Mouse (Mus musculus): Measurements from ENCODE around the gene Spsb3. TPM values are rescaled to one million over a fixed set of nuclear protein-coding genes. Genes with fewer than 3 reads are reported as not detected.

The Spsb3 gene
- polyA plus RNA-seq, 1 experiment: not detected

DNA sequence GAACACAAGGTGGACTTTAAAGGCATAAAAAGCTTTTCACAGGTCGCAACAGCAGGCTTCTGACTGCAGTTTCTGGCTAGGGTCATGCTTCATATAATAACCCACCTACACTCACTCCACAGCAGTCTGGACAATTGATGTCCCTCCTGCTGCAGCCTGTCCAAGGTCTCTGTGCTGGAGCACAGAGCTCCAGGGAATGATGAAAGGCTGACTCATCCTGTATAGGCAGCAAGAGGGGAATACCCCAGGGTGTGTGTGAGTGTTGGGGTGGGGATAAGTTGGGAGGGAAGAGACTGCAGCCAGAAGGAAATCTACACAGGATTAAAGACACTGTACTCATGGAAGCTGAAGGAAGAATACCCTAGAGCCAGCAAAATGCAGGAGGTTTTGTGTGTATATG is 43.1 kb downstream of the Spsb3 start:
- WGBS: 68% methylated on average over 1 of the region's 1 CpGs
- Histone ChIP-seq H3K27ac (ENCODE audit: insufficient read depth, low read depth, low read length) (no peak overlapping the region), H3K4me3 (ENCODE audit: insufficient read depth, low read depth, low read length) (no peak overlapping the region), H3K4me1 (ENCODE audit: control insufficient read depth, insufficient read depth, low read length) (peaks cover 3% of the 10 kb centered on the region; the same call in 1 of the 2 replicates)
- TF ChIP-seq POLR2A (IDR thresholded peaks at IDR 0.05; ENCODE audit: insufficient read depth, low read depth, low read length) (no peak), CTCF (IDR thresholded peaks at IDR 0.05; ENCODE audit: insufficient read depth, low read depth, low read length) (no peak)

DNA sequence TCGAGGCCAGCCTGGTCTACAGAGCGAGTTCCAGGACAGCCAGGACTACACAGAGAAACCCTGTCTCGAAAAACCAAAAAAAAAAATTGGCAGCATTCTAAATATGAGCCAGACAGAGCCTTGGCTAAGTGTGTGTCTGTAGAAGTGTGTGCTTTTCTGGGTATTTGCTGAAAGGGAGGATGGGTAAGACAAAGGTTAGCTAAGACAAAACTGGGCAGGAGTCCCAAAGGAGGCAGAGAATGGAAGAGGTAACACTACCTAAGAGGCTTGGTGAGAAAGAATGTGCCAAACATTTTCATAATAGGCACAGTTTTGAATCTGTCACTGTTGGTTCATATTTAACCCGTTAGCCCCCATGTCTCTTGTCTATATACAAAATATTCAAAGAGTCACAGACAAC is 46.0 kb downstream of the Spsb3 start:
- Histone ChIP-seq H3K27ac (ENCODE audit: insufficient read depth, low read depth, low read length) (no peak overlapping the region), H3K4me3 (ENCODE audit: insufficient read depth, low read depth, low read length) (no peak overlapping the region), H3K4me1 (ENCODE audit: control insufficient read depth, insufficient read depth, low read length) (peaks cover 5% of the 10 kb centered on the region; the same call in 1 of the 2 replicates)
- TF ChIP-seq CTCF (IDR thresholded peaks at IDR 0.05; ENCODE audit: insufficient read depth, low read depth, low read length) (no peak), POLR2A (IDR thresholded peaks at IDR 0.05; ENCODE audit: insufficient read depth, low read depth, low read length) (no peak)
- WGBS: 80% methylated on average over 4 of the region's 4 CpGs

DNA sequence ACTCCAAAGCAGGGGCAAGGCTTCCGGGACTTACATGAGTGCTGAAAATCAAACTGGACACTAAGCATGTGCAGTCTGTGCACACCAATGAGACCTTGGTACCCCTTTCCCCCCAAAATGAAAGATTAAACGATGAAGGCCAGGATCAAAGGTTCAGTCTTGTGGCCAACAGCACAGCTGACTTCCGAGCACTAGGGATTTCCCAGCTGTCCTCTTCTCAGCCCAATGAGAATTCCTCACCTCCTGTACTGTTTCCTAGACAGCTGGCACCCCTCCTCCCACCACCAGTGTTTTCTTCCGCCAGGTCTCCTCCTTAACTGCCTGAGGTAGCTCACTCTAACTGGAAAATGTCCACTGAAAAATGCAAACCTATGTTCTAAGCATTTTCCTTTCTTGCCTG is 46.7 kb downstream of the Spsb3 start:
- 56% methylated on average over 4 of the region's 4 CpGs for WGBS

DNA sequence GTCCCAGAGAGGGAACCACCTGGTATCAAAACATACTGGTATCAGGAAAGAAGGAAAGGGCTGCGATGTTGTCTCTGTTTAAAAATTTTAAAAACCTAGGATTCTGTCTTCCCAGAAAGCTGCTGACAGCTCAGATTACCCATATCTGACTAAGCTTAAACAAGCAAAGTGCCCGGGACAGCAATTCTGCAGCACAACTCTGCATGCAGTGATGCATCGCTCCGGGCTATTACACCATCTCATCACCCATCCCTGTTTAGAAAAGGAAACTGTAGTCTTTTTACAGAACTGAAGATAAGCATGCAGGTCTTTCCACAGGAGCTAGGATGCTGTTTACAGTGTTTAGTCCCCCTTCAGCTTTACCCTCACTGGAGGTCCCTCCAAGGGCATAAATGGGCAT is 48.5 kb downstream of the Spsb3 start:
- 50% methylated on average over 4 of the region's 4 CpGs for WGBS
- Histone ChIP-seq H3K4me1 (ENCODE audit: control insufficient read depth, insufficient read depth, low read length) (peaks cover 5% of the 10 kb centered on the region; the same call in 1 of the 2 replicates), H3K27ac (ENCODE audit: insufficient read depth, low read depth, low read length) (no peak overlapping the region), H3K4me3 (ENCODE audit: insufficient read depth, low read depth, low read length) (peak overlapping the region; percentile 37; the same call in 1 of the 2 replicates)
- TF ChIP-seq POLR2A (IDR thresholded peaks at IDR 0.05; ENCODE audit: insufficient read depth, low read depth, low read length) (no peak), CTCF (IDR thresholded peaks at IDR 0.05; ENCODE audit: insufficient read depth, low read depth, low read length) (no peak)

More for the DNA sequence above, 46.7 kb downstream of the Spsb3 start:
- no peak for TF ChIP-seq POLR2A (IDR thresholded peaks at IDR 0.05; ENCODE audit: insufficient read depth, low read depth, low read length)
- no peak for TF ChIP-seq CTCF (IDR thresholded peaks at IDR 0.05; ENCODE audit: insufficient read depth, low read depth, low read length)
- H3K4me3 ChIP-seq (ENCODE audit: insufficient read depth, low read depth, low read length): no peak overlapping the region
- peaks cover 5% of the 10 kb centered on the region; the same call in 1 of the 2 replicates for H3K4me1 ChIP-seq (ENCODE audit: control insufficient read depth, insufficient read depth, low read length)
- H3K27ac ChIP-seq (ENCODE audit: insufficient read depth, low read depth, low read length): no peak overlapping the region

DNA sequence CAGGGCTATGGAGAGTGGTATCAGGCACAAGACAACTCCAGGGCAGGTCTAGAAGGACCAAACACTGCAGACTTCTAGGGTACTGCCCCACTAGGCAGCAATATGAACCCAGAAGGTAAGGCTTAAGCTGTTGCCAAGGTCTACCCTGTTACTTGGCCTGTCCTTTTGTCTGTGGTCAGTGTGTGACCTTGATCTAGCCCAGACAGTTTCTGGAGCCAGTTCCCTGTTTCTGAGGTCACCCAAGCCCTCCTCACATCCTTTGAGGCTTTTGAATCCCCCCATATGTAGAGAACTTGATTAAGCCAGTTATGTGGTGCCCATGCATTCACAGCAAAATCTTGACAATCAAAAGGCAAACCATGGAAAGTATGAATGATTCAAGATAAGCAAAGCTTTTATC is 49.2 kb downstream of the Spsb3 start:
- Histone ChIP-seq H3K4me3 (ENCODE audit: insufficient read depth, low read depth, low read length) (peak overlapping the region; percentile 41), H3K4me1 (ENCODE audit: control insufficient read depth, insufficient read depth, low read length) (peaks cover 5% of the 10 kb centered on the region; the same call in 1 of the 2 replicates), H3K27ac (ENCODE audit: insufficient read depth, low read depth, low read length) (no peak overlapping the region)
- TF ChIP-seq CTCF (IDR thresholded peaks at IDR 0.05; ENCODE audit: insufficient read depth, low read depth, low read length) (no peak), POLR2A (IDR thresholded peaks at IDR 0.05; ENCODE audit: insufficient read depth, low read depth, low read length) (no peak)

DNA sequence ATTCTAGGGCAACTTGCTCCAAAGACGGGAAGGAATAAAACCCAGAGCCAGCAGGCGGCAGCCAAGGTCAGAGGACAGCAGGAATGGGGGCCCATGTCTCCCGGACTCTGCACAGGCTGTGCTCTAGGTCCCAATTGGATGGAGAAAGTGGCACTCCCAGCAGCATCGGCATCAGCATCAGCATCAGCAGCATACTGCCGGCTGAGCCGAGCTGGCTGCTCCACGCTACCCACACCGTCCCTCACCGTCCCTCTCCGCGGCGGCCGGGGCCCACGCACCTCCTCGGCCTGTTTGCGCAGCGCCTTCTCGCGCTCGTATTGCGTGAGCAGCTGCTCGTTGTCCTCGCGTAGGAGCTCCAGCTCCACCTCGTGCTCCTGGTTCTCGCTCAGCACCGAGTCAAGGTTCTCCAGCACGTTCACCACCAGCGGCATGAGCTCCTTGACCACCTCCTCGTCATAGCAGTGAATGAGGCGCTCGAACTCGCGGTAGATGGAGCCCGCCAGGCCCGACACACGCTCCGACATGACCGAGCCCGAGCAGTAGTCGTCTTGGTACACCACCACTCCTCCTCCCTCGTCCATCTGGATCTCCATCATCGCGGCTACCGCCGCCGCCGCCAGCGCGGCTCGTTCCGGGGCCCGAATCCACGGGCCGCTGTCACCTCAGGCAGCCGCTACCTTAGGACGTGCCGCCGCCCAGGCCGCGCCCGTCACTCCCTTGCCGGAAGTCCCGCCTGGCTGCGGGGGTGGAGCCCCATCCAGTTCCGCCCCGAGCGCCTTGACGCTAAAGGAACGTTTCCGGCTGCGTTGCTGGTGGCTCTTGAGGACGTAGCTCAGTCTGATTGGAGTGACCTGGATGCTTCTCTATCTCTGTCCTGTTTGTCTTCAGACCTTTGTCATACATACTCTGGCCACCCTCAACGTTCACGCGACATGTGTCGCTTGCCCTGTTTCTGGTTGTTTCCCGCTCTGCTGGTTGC is 50.1 kb downstream of the Spsb3 start, which contains the start of gene Mapk8ip3:
TSS of gene Mapk8ip3 (minus strand) at position 719 of the 979 bp plus-strand sequence.
- H3K4me3 ChIP-seq (ENCODE audit: insufficient read depth, low read depth, low read length): peak within 1 kb of the TSS; percentile 69
- TF ChIP-seq POLR2A (IDR thresholded peaks at IDR 0.05; ENCODE audit: insufficient read depth, low read depth, low read length) (peak; percentile 77), CTCF (IDR thresholded peaks at IDR 0.05; ENCODE audit: insufficient read depth, low read depth, low read length) (no peak)
- H3K4me1 ChIP-seq (ENCODE audit: control insufficient read depth, insufficient read depth, low read length): peaks cover 5% of the 10 kb centered on the region; the same call in 1 of the 2 replicates
- H3K27ac ChIP-seq (ENCODE audit: insufficient read depth, low read depth, low read length): peak within 1 kb of the TSS; percentile 77
- WGBS: under 1% methylated on average over 78 of the region's 78 CpGs

DNA sequence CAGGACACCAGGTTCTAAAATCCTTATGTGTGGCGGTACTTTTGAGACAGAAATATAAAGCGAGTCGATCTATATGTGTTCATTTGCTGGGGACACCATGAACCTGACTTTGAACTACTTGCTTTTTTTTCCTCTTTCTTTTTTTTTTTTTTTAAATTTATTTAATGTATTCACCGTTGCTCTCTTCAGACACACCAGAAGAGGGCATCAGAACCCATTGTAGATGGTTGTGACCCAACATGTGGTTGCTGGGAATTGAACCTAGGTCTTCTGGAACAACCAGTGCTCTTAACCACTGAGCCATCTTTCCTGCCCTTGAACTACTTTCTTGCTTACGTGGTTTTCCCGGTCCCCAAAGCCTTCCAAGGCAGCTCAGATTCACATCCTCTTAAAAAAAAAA is 50.8 kb downstream of the Spsb3 start:
- peak overlapping the region; percentile 69 for H3K4me3 ChIP-seq (ENCODE audit: insufficient read depth, low read depth, low read length)
- WGBS: 44% methylated on average over 6 of the region's 6 CpGs
- TF ChIP-seq CTCF (IDR thresholded peaks at IDR 0.05; ENCODE audit: insufficient read depth, low read depth, low read length): no peak
- TF ChIP-seq POLR2A (IDR thresholded peaks at IDR 0.05; ENCODE audit: insufficient read depth, low read depth, low read length): no peak
- H3K27ac ChIP-seq (ENCODE audit: insufficient read depth, low read depth, low read length): peak overlapping the region; percentile 77
- peaks cover 5% of the 10 kb centered on the region; the same call in 1 of the 2 replicates for H3K4me1 ChIP-seq (ENCODE audit: control insufficient read depth, insufficient read depth, low read length)

Other genes with a start within 250 kb of the Spsb3 start
- gene Slc9a3r2, start 236.3 kb upstream of the Spsb3 start, polyA plus RNA-seq (2012; ENCODE audit: insufficient read depth, insufficient read length, low replicate concordance, missing spikeins): not detected in 2 replicates
- gene Npw, start 228.2 kb upstream of the Spsb3 start, polyA plus RNA-seq (2012; ENCODE audit: insufficient read depth, insufficient read length, low replicate concordance, missing spikeins): not detected in 2 replicates
- gene Zfp598, start 217.0 kb upstream of the Spsb3 start, polyA plus RNA-seq (2012; ENCODE audit: insufficient read depth, insufficient read length, low replicate concordance, missing spikeins): not detected in 2 replicates
- not detected in 2 replicates for gene Syngr3, start 196.7 kb upstream of the Spsb3 start, polyA plus RNA-seq (2012; ENCODE audit: insufficient read depth, insufficient read length, low replicate concordance, missing spikeins)
- gene Gfer, start 190.5 kb upstream of the Spsb3 start, polyA plus RNA-seq (2012; ENCODE audit: insufficient read depth, insufficient read length, low replicate concordance, missing spikeins): not detected in 2 replicates
- not detected in 2 replicates for gene Noxo1, start 190.4 kb upstream of the Spsb3 start, polyA plus RNA-seq (2012; ENCODE audit: insufficient read depth, insufficient read length, low replicate concordance, missing spikeins)
- not detected in 2 replicates for gene Tbl3, start 179.0 kb upstream of the Spsb3 start, polyA plus RNA-seq (2012; ENCODE audit: insufficient read depth, insufficient read length, low replicate concordance, missing spikeins)
- not detected in 2 replicates for gene Rnf151, start 168.6 kb upstream of the Spsb3 start, polyA plus RNA-seq (2012; ENCODE audit: insufficient read depth, insufficient read length, low replicate concordance, missing spikeins)
- not detected in 2 replicates for gene Rps2, start 168.5 kb upstream of the Spsb3 start, polyA plus RNA-seq (2012; ENCODE audit: insufficient read depth, insufficient read length, low replicate concordance, missing spikeins)
- not detected in 2 replicates for gene Ndufb10, start 162.2 kb upstream of the Spsb3 start, polyA plus RNA-seq (2012; ENCODE audit: insufficient read depth, insufficient read length, low replicate concordance, missing spikeins)
- not detected in 2 replicates for gene Rpl3l, start 158.8 kb upstream of the Spsb3 start, polyA plus RNA-seq (2012; ENCODE audit: insufficient read depth, insufficient read length, low replicate concordance, missing spikeins)
- not detected in 2 replicates for gene Msrb1, start 150.0 kb upstream of the Spsb3 start, polyA plus RNA-seq (2012; ENCODE audit: insufficient read depth, insufficient read length, low replicate concordance, missing spikeins)
- gene Hs3st6, start 133.7 kb upstream of the Spsb3 start, polyA plus RNA-seq (2012; ENCODE audit: insufficient read depth, insufficient read length, low replicate concordance, missing spikeins): not detected in 2 replicates
- not detected in 2 replicates for gene Meiob, start 82.4 kb upstream of the Spsb3 start, polyA plus RNA-seq (2012; ENCODE audit: insufficient read depth, insufficient read length, low replicate concordance, missing spikeins)
- gene Hagh, start 46.5 kb upstream of the Spsb3 start, polyA plus RNA-seq (2012; ENCODE audit: insufficient read depth, insufficient read length, low replicate concordance, missing spikeins): not detected in 2 replicates
- gene Fahd1, start 36.3 kb upstream of the Spsb3 start, polyA plus RNA-seq (2012; ENCODE audit: insufficient read depth, insufficient read length, low replicate concordance, missing spikeins): not detected in 2 replicates
- not detected in 2 replicates for gene Igfals, start 20.6 kb upstream of the Spsb3 start, polyA plus RNA-seq (2012; ENCODE audit: insufficient read depth, insufficient read length, low replicate concordance, missing spikeins)
- gene Nubp2, start 294 bp upstream of the Spsb3 start, polyA plus RNA-seq (2012; ENCODE audit: insufficient read depth, insufficient read length, low replicate concordance, missing spikeins): not detected in 2 replicates
- gene Eme2, start 8.4 kb downstream of the Spsb3 start, polyA plus RNA-seq (2012; ENCODE audit: insufficient read depth, insufficient read length, low replicate concordance, missing spikeins): not detected in 2 replicates
- gene Mrps34, start 8.5 kb downstream of the Spsb3 start, polyA plus RNA-seq (2012; ENCODE audit: insufficient read depth, insufficient read length, low replicate concordance, missing spikeins): not detected in 2 replicates
- not detected in 2 replicates for gene Nme3, start 9.9 kb downstream of the Spsb3 start, polyA plus RNA-seq (2012; ENCODE audit: insufficient read depth, insufficient read length, low replicate concordance, missing spikeins)
- gene Mapk8ip3, start 50.3 kb downstream of the Spsb3 start, polyA plus RNA-seq (2012; ENCODE audit: insufficient read depth, insufficient read length, low replicate concordance, missing spikeins): 307 TPM in 1 of 2 replicates, not detected in the other
- not detected in 2 replicates for gene Jpt2, start 74.0 kb downstream of the Spsb3 start, polyA plus RNA-seq (2012; ENCODE audit: insufficient read depth, insufficient read length, low replicate concordance, missing spikeins)
- gene Cramp1l, start 129.1 kb downstream of the Spsb3 start, polyA plus RNA-seq (2012; ENCODE audit: insufficient read depth, insufficient read length, low replicate concordance, missing spikeins): not detected in 2 replicates
- not detected in 2 replicates for gene Ift140, start 129.4 kb downstream of the Spsb3 start, polyA plus RNA-seq (2012; ENCODE audit: insufficient read depth, insufficient read length, low replicate concordance, missing spikeins)
- not detected in 2 replicates for gene Tmem204, start 196.9 kb downstream of the Spsb3 start, polyA plus RNA-seq (2012; ENCODE audit: insufficient read depth, insufficient read length, low replicate concordance, missing spikeins)
- gene Telo2, start 229.3 kb downstream of the Spsb3 start, polyA plus RNA-seq (2012; ENCODE audit: insufficient read depth, insufficient read length, low replicate concordance, missing spikeins): not detected in 2 replicates
- gene Ptx4, start 234.1 kb downstream of the Spsb3 start, polyA plus RNA-seq (2012; ENCODE audit: insufficient read depth, insufficient read length, low replicate concordance, missing spikeins): not detected in 2 replicates
- not detected in 2 replicates for gene Clcn7, start 246.7 kb downstream of the Spsb3 start, polyA plus RNA-seq (2012; ENCODE audit: insufficient read depth, insufficient read length, low replicate concordance, missing spikeins)